Mouse (Mus musculus): ENCODE measurements around the gene Fam83f.
"Not testable (repeated sequence)": the region's sequence is repeated elsewhere in the genome, so short reads cannot be mapped to it uniquely, and the experiment has no call there.

Fam83f gene

DNA sequence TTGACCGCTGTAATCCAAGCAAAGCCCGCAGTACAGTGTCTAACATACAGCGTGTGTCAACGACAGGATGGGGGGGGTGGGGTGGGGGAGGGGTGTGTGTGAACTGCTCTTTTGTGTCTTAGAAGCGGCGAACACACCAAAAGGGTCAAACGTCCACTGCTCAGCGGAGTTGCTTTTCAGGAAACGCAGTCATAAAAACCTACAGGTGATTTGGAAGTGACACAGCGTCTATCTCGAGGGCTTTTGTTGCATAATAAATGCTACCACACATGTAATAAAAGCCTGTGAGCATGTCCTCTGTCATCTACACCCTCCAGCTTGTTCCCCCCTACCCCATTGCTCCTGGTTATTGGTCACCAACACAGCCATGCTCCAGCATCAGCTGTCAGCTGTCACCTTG lies 34.9 kb downstream of the Fam83f start:
- no peak for DNase-seq (ENCODE audit: low read depth)

DNA sequence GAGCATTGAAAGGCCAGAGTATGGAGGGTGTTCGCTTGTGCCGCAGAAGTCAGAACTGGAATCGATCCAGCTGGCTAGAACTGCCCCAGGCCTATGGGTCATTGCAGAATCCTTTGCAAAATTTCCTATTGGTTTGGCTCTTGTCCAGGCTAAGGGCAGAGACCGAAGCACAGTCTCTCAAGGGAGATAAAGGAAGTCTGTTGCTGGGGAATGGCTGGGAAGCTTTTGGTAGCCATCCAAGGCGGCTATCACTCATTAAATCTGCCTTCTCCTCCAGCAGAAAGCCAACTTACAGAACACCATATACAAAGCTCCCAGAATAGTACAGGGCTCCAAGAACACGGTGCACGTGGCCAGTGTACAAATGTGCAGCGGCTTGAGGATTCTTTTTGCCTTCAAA lies 35.4 kb downstream of the Fam83f start:
- DNase-seq (ENCODE audit: low read depth): no peak

DNA sequence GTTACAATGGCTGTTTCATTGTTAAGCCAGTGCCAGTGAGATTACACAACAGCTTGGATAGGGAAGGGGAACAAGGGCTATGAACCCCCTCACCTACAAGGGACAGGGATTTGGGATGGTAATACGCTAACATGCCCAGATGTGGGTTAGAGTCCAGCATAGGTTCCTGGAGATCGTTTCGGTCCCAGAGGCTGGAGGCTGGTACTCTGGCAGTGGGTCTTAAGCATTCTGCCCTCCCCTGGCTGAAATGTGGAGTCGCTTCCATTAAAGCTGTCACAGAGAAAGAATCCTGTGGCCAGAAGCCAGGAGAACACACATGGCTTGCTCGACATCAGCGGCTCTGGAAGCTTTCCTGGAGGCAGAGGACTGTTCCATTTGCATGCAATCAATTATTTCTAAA lies 37.9 kb downstream of the Fam83f start:
- DNase-seq (ENCODE audit: low read depth): no peak

DNA sequence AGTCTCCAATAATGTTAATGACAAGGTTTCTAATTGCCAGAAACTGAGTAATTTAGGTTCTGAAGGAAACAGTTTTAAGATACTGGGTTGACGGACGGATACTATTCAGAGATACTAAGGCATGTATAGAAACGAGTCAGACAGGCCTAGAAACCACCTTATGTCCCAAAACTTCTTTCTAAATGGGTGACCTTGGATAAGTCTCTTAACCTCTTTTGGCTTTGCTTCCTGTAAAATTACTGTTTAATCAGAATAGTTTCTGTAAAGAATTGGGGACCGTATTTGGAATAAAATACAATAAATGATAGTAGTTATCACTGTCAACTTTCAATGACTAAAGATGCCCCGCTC lies 38.6 kb downstream of the Fam83f start:
- no peak for DNase-seq (ENCODE audit: low read depth)

DNA sequence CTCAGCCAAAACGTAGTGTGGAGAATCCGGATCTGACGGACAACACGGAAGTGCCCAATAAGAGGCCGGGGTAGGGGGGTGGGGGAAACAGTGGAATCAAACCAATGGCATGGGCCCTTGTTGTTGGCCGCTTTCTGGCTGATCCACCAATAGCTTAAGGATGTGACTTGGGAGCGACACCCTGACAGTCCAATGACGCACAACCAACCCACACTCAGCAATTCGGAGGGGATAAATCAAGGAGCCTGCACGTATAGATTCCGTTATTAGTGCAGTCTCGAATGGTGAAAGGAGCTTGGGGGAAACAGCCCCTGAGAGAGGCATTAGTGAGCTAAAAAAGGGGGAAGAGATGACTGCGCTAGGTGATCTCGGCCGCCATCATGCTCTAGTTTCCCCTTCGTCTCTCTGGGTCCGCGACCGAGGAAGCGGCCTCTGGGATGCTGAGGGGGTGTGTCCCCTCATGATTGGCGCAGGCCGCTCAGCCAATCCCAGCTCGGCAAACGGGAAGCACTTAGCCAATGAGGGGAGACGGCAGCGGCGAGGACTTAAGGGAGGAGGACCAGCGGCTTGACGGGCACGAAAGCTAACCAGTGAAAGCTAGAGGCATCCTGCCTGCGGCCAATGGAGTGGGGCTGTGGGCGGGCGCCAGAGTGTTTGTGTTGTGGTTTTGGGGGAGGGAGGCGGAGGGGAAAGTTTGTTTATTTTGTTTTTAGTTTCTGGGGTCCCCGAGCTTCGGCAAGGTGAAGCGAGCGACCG lies 39.1 kb downstream of the Fam83f start, which contains the start of gene Tnrc6b:
Tnrc6b (plus strand) TSS at position 706 of the 756 bp plus-strand sequence.
- peak; percentile 97 for DNase-seq (ENCODE audit: low read depth)

DNA sequence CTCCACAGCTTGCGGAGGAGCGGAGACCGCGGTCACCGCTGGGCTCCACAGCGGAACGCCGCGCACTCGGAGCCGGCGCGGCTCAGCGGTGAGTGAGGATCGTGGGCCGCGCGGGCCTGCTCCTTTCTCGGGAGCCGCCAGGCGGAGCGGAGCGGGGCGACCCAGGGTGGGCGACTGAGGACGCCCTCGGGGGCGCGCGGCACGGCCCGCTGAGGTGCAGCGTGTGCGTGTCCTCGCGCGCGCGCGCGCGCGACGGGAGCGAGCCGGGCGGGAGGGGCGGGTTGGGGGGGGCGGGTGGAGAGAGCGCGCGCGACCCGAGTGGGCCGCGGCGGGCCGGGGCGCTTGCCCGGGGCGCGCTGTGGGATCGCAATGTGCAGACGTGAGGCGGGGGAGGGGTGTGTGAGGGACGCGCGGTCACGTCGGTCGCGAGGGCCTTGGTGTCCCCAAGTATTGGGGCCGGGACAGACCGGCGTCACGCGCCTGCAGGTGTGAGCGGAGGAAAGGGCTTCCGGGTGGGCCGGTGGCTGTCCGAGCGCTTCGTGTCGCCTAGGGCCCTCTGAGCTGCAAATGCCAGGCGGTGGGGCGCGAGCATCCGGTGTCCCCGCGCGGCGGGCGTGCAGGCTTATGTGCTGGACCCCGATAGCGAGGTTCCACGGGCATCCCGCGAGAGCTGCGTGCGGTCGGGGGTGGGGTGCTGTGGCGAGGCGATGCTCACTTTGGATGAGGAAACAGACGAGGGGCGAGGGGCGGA lies 39.9 kb downstream of the Fam83f start:
- DNase-seq (ENCODE audit: low read depth): no peak

DNA sequence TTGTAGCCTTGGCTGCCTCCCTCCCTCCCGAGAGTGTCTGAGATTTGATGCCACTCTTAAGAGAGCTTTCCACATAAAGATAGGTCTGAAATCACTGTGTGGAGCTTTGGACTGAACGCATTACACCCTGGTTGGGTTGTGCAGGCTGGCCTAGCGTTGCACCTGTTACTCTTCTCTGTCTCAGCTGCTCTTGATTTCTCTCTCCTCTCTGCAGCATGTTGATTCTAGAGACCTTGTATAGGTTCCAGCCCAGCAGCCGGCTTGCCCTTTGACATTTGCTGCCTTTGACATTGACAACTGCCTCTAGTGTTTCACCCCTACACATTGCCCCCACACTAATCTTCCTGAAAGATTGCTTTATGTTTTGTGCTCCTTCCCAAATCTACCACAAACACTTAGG lies 42.7 kb downstream of the Fam83f start:
- DNase-seq (ENCODE audit: low read depth): no peak

DNA sequence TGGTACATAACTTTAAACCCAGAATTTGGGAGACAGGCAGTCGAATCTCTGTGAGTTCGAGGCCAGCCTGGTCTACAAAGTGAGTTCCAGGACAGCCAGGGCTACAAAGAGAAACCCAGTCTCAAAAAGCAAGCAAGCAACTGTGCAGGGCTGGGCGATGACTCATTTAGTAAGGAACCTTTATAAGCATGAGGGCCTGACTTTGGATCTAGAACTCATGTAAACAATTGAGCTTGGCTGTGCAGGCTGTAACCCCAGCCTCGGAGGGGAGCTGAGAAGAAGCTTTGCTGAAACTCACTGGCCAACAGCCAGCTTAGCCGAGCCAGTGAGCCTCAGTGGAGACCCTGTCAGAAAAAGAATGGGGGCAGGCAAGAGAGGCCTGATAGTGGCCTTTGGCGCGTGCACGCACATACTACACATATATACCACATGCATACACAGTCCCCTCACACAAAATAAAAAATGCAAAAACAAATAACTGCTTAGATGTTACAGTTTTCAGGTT lies 45.0 kb downstream of the Fam83f start:
- DNase-seq (ENCODE audit: low read depth): no peak

DNA sequence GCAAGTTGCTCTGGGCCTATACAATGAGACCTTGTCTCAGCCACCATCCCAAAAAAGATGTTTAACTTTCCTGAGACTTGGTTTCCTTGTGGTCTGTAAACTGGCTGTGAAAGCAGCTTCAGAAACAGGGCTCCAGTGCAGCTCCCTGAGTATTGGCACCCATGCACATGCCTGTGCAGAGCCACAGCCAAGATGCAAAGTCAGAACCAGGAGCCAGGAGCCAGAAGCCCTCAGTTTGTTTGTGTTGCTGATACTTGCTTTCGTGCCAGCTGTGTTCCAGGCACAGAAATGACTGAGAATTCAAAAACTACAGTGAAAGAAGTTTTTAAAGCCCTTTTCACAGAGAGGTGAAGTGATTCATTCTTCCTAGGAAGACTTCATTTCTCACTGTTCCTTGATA lies 45.8 kb downstream of the Fam83f start:
- DNase-seq (ENCODE audit: low read depth): no peak

DNA sequence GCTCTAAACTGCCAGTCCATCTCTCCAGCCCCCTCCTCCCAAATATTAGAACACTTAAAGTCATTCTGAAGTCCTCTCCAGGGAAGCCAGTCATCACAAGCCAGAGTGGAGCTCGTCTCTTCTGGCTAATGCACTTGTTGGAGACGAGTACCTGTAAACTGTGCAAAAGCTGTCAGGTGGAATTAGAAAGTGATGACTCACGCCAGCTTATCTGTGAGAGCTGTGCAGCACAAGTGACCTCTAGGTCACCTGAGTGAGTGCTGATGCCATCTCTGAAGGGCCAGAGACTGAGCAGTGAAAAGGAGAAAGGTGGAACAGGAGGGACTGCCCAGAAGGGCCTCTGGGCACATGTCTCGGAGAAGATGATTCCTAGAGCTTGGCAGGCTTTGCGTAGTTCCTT lies 48.6 kb downstream of the Fam83f start:
- DNase-seq (ENCODE audit: low read depth): no peak

DNA sequence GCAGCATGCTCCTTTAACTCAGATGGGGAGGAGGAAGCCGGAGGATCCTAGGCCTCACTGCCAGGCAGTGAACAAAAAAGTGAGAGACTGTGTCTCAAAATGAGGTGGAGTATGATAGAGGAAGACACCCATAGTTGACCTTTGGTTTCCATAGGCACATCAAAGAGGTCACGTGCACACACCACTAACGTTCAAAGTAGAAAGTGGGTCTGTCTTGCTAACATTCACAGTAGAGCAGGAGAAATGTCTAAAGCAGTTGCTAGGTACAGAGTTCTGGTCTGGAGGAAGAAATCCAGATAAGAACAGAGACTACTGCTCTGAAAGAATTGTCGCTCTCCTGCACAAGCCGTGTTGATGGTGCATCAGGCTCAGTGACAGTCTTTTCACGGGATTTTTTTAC lies 50.2 kb downstream of the Fam83f start:
- no peak for DNase-seq (ENCODE audit: low read depth)

DNA sequence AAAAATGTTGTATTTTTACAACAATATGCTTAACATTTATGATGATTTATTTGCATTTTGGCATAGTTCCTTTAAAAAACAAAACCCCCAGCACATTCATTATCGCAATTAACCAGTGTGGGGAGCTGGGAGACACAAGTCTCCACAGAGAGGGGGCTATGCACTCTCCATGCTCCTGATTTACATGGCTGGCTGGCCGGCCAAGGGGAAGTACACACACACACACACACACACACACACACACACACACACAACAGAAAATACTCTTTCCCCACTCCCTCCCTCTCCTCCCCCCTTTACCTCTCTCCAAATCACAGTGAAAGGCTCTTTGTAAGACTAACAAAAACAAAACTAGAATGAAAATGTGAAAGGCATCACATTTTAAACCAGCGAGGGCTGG lies 50.7 kb downstream of the Fam83f start:
- DNase-seq (ENCODE audit: low read depth): no peak

DNA sequence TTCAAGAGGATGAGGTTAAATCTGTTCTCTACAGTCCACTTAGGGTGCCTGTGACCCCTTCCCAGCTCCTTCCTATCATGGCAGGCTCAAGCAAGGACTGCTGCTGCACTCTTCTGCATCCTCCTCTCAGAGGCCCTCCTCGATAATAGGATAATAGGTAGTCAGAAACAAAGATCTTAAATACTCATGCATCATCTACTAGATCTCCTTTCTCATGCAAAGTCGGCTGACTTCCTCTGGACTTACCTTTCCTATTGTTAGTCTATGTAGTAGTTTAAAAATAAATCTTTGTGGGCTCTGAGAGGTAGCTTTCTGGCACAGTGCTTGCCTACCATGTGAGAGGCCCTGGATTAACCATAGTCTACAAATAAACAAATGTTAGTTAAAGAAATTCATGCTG lies 57.8 kb downstream of the Fam83f start:
- DNase-seq (ENCODE audit: low read depth): no peak

DNA sequence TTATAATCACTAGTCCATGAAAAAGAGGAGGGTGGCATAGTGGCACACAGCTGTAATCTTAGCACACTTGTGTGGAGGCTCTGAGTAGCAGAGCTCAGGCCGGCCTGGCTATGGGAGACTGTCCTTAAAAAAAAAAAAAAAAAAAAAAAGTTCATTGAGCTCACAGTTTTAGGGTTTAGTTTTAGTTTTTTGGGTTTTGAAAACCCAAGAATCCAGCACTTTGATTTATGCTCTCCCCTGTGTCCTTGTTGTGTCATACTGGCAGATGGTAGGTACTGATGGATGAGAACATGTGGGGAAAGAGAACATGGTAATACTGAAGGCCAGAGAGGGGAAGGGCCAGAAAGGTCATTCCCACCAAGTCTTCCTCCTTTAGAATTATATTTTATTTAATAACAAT lies 59.4 kb downstream of the Fam83f start:
- no peak for DNase-seq (ENCODE audit: low read depth)

DNA sequence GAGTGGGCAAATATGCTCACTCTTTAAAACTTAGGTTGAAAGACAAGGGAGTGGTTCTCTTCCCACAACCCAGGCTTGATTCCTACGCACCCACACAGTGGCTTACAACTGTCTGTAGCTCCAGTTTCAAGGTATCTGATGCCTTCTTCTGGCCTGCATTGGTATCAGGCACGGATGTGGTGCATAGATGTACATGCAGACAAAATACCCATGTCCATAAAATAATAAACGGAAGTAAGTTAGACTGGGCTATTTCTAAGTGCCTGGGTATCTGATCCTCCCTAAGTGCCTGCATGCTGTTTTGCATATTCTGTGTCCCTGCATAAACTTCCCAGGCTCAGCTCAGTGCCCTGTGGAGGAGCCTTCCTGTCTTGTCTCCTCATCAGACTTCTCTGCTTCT lies 59.9 kb downstream of the Fam83f start:
- no peak for DNase-seq (ENCODE audit: low read depth)

DNA sequence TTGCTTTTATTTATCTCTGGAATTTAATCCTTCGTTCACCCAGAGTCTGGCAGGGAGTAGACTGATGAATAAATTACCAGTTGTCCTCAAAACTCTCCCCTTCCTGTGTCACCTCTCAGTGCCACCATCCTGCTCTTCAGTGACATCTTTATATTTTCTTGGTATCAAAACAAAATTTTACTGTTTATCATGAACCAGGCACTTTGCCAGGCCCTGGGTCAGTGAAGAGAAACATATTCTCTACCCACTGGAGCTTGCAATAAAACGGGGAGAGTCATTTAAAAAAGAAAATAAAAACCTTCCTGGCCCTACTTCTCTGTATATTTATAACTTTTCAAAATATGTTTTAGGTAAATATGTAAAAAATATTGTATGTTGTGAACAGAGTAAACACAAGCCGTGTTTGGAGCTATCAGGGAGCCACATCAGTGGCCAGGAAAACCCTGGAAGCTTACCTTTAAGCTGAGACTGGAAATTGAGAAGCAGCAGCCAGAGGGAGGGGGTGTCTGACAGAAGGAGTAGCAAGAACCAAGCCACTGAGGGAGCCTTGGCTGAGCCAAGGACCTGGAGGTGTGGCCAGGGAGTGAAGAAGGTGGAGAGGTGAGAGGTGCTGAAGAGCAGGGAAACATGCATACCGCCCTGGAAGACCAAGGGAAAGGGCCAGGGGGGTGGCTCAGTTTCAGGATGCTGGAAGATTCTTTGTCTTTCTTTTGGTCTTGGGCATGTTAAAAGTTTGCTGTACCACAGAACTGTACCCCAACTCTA lies 60.8 kb downstream of the Fam83f start:
- no peak for DNase-seq (ENCODE audit: low read depth)

DNA sequence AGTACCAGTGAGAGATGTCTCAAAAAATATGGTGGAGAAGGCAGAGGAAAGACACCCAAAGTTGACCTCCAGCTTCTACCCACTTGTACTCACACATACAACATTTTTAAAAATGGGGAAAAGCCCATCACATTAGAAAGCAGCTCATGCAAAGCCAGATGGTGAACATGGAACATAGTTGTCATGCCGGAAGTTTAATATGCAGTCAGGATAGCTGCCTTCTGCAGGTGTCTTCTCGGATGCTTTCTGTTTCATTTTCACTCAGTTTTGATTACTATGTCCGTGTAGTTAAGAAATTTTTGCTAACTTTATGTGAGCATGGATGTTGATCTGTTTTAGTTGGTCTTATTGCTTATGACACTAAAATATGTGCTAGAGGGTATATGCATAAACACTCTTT lies 63.7 kb downstream of the Fam83f start:
- DNase-seq (ENCODE audit: low read depth): no peak

DNA sequence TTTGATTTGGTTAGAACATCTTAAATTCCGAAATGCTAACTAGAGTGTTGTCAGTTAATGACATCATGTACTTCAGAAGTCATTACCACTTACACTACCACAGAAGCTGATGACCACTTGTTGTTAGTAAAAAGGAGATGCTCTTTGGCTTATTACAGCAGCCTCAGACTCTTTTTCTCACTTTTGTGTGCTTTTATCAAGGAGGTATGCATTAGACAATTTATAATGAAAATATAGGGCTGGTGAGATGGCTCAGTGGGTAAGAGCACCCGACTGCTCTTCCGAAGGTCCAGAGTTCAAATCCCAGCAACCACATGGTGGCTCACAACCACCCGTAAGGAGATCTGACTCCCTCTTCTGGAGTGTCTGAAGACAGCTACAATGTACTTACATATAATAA lies 64.1 kb downstream of the Fam83f start:
- not testable (repeated sequence) for DNase-seq (ENCODE audit: low read depth)

DNA sequence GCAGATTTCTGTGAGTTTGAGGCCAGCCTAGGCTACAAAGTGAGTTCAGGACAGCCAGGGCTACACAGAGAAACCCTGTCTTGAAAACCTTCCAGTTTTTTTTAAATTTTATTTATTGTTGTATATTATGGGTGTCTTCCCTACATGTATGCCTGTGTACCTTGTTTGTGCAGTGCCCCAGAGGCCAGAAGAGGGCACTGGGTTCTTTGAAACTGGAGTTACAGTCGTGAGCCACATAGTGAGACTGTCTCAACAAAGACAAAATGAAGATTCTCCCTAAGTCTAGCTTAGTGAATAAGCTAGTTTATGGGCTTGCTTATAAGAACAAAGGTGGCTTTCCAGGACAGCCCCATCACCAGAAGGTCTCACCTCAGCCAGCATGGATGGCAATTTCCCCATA lies 64.9 kb downstream of the Fam83f start:
- no peak for DNase-seq (ENCODE audit: low read depth)

DNA sequence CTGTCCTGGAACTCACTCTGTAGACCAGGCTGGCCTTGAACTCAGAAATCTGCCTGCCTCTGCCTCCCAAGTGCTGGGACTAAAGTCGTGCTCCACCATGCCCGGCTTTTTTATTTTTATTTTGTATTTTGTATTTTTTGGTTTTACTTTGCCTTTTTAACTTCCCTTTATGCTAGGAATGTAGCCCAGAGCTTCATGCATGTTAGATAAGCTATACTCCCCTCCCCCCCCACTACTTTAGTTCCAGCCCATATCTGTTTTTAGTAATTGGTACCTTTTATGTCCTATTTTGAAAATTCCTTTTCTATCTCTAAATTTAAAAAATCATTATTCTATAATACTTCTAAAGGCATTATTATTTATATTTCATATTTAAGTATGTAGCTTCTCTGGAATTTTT lies 66.6 kb downstream of the Fam83f start:
- DNase-seq (ENCODE audit: low read depth): no peak

DNA sequence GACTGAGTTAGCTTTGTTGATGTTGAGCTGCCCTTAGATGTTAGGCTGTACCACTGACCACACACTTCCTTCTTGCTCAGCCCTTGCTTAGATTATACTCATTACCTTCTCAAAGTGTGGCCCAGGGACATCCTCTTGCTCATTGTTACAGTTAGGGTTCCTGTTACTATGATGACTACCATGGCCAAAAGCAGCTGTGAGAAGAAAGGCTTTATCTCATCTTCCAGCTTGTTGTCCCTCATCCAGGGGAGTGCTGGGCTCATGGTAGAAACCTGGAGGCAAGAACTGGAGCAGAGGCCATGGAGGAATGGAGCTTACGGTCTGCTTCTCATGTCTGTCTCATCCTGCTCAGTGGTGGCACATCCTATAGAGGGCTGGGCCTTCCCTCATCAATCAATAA lies 68.3 kb downstream of the Fam83f start:
- DNase-seq (ENCODE audit: low read depth): no peak

DNA sequence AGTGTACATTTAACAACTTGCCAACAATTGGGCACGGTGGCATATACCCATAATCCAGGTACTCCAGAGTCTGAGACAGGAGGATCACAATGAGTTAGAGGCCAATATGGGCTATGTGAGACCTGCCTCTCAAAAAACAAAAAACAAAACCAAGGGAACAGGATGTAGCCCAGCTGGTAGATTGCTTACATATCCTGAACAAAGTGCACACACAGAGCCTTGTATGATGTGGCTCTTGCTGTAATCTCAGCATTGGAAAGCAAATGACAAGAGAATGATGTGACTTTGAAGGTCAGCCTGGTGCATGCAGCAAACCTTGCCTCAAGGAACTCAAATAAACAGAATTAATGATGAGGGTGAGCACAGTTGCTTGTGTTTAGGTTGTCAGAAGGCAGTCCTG lies 70.2 kb downstream of the Fam83f start:
- DNase-seq (ENCODE audit: low read depth): no peak

DNA sequence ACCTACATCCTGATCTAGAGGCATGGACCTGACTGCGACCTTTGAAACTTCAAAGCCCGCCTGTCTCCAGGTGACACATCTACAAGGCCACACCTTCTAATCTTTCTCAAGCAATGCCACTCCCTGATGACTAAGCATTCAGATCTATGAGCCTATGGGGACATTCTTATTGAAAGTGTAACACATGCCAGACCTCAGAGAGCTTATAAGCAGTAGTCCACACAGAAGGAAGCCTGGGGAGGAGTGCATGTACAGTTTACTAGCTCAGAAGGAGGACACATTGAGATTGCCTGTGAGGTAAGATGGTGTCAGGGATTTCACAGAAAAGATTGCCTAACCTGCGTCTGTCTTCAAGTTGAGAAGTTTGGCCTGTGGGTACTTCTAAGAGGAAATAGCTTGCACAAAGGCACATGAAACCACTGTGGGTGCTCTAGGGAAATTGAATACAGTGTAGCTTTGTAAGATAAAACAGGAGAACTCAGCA lies 71.4 kb downstream of the Fam83f start:
- peak; percentile 44 for DNase-seq (ENCODE audit: low read depth)

Data from c-Kit-positive CD71-negative TER-119-negative erythroid progenitor cells, embryonic 14.5 days (primary cell).